Mouse (Mus musculus): ENCODE measurements around the gene Tyr. TPM values are rescaled to one million over a fixed set of nuclear protein-coding genes. Genes with fewer than 3 reads are reported as not detected.

Tyr gene
- polyA plus RNA-seq (2012; rRNA removed): not detected in 2 replicates

GRCm38 (mm10) chr7:87493412-87493811 is at the start of gene Tyr:
TSS of gene Tyr (minus strand) at chr7:87493512.

Other genes starting within 250 kb of the Tyr start
- 0.08 and 0.10 TPM in 2 replicates for gene Nox4, start 247.4 kb downstream of the Tyr start, polyA plus RNA-seq (2012; rRNA removed)
- gene Grm5, start 90.7 kb upstream of the Tyr start, polyA plus RNA-seq (2012; rRNA removed): not detected in 2 replicates

All from liver, embryonic 14 days (tissue).